Mouse (Mus musculus) embryonic facial prominence, embryonic 14.5 days (tissue): ENCODE measurements around the gene Maml3. TPM values are rescaled to one million over a fixed set of nuclear protein-coding genes. Genes with fewer than 3 reads are reported as not detected.
A peak's percentile ranks its signal among the peaks of the same experiment; 100 is the strongest.

Source experiments
- ATAC-seq: fragments of 200-750 bp; cut with Nextera tagmentation; 2 replicates; pipeline ENCODE4 v1.8.0; 2017; ENCODE audit warnings: low read depth, moderate number of reproducible peaks, moderate TSS enrichment
- DNase-seq: peaks from one replicate; pipeline ENCODE4 v3.0.0-alpha.2; 2015; ENCODE audit warnings: low spot score
- H3K27ac ChIP-seq: fragments of 300-500 bp; sonication (generic); replicated peaks from 2 replicates; pipeline ENCODE4 v1.5.1; 2014; ENCODE audit warnings: low read depth, mild to moderate bottlenecking, low read length, moderate library complexity
- H3K27me3 ChIP-seq: fragments of 300-500 bp; sonication (generic); replicated peaks from 2 replicates; pipeline ENCODE4 v1.6.1; 2014; ENCODE audit warnings: low read length; ENCODE audit not compliant: control insufficient read depth, insufficient read depth
- H3K36me3 ChIP-seq: fragments of 300-500 bp; sonication (generic); 2 replicates; pipeline ENCODE4 v1.6.1; 2014; ENCODE audit warnings: low read length, mixed read lengths; ENCODE audit not compliant: control insufficient read depth, insufficient read depth
- H3K4me1 ChIP-seq: fragments of 300-500 bp; sonication (generic); 2 replicates; pipeline ENCODE4 v1.6.1; 2014; ENCODE audit warnings: antibody characterized with exemption, low read length; ENCODE audit not compliant: control insufficient read depth, insufficient read depth
- H3K4me2 ChIP-seq: fragments of 300-500 bp; sonication (generic); 2 replicates; pipeline ENCODE4 v1.6.1; 2014; ENCODE audit warnings: low read depth, mild to moderate bottlenecking, low read length, moderate library complexity, mixed read lengths
- H3K4me3 ChIP-seq: fragments of 300-500 bp; sonication (generic); 2 replicates; pipeline ENCODE4 v1.5.1; 2014; ENCODE audit warnings: low read depth, mild to moderate bottlenecking, low read length
- H3K9ac ChIP-seq: fragments of 300-500 bp; sonication (generic); 2 replicates; pipeline ENCODE4 v1.6.1; 2014; ENCODE audit warnings: low read depth, mild to moderate bottlenecking, low read length, moderate library complexity, mixed read lengths
- H3K9me3 ChIP-seq: fragments of 300-500 bp; sonication (generic); 2 replicates; pipeline ENCODE4 v1.6.1; 2016; ENCODE audit warnings: low read length; ENCODE audit not compliant: control insufficient read depth
- WGBS: fragments of 180-500 bp; shearing (Covaris S2); extraction: QIAGEN DNeasy Blood & Tissue Kit; methylation state at CpG from one replicate; pipeline ENCODE4 v1.1.7; 2014; 5-methylcytosine and 5-hydroxymethylcytosine counted together
- polyA plus RNA-seq: library from polyadenylated mRNA; unstranded; fragments of >200 nt; fragmentation: Nextera tagmentation; extraction: Ambion mirVana; gene quantifications from 2 replicates; pipeline ENCODE4 v1.2.1, GENCODE M21; 2014

Maml3 gene
- polyA plus RNA-seq, 1 experiment from 2014 or later = 4.8 TPM

GRCm38 (mm10) chr3:51923800-51924199, 181.1 kb downstream of the Maml3 start:
- Histone ChIP-seq H3K9ac (no peak overlapping the region), H3K4me1 (peaks cover 4% of the 10 kb centered on the region; the same call in 1 of the 2 replicates), H3K27me3 (no peaks in the 10 kb centered on the region), H3K27ac (no peak overlapping the region), H3K9me3 (0 out of 2 replicates have a peak, but pooled peaks cover 8% of the 10 kb centered on the region), H3K4me3 (no peak overlapping the region), H3K4me2 (no peak overlapping the region), H3K36me3 (no peaks in the 10 kb centered on the region)
- no peak for ATAC-seq
- DNase-seq = no peak
- 79% methylated on average over 6 of the region's 6 CpGs for WGBS

GRCm38 (mm10) chr3:51916902-51917301, 188.0 kb downstream of the Maml3 start:
- ATAC-seq = no peak
- Histone ChIP-seq H3K4me1 (peaks cover 10% of the 10 kb centered on the region), H3K9ac (no peak overlapping the region), H3K36me3 (no peaks in the 10 kb centered on the region), H3K27me3 (no peaks in the 10 kb centered on the region), H3K27ac (no peak overlapping the region), H3K9me3 (0 out of 2 replicates have a peak, but pooled peaks cover 8% of the 10 kb centered on the region), H3K4me3 (no peak overlapping the region), H3K4me2 (no peak overlapping the region)
- no peak for DNase-seq
- WGBS = 90% methylated on average over 4 of the region's 4 CpGs

DNA sequence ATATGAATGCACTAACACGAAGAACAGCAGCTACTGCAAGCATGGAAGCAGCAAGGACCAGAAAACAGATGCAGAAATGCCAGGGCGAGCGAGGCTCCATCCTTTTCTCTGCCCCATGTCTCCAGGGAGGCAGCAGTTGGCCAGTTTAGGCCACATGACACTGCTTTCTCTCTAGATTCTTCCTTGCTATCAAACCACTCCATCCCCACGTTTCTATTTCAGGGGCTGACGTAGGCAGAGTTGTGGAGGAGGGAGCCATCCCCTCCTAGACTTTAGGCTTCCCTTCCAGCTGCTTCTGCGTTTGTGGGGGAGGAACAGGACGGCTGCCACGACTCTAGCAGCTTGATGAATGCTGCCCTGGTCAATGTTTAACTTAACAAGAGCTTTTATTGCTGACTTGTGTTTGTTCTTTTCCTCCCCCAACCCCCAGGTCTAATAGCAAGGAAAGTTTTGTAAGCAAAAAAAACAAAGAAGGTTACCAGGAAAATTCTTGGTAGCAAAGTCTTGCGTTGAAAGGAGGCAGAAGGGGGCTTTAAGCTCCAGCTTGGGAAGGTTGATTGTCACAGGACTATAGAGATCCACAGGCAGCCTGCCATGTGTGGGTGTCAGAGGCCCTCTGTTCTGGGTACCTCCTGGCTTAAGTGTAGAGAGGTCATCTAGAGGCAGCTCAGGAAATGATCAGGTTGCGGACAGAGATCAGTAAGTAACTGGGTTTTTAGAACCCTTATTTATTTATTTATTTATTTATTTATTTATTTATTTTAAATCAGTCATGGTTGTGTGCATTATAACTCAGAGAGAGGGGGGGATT, 188.6 kb downstream of the Maml3 start:
- Histone ChIP-seq H3K27me3 (no peaks in the 10 kb centered on the region), H3K4me3 (no peak overlapping the region), H3K36me3 (no peaks in the 10 kb centered on the region), H3K9me3 (0 out of 2 replicates have a peak, but pooled peaks cover 8% of the 10 kb centered on the region), H3K27ac (peak overlapping the region; percentile 28; the same call in 1 of the 2 replicates), H3K4me1 (peaks cover 10% of the 10 kb centered on the region), H3K4me2 (no peak overlapping the region), H3K9ac (no peak overlapping the region)
- DNase-seq (peak; percentile 82), ATAC-seq (peak; percentile 78)
- WGBS = 29% methylated on average over 10 of the region's 10 CpGs

- WGBS = 94% methylated on average over 1 of the region's 1 CpGs
- DNase-seq (no peak), ATAC-seq (no peak)
- Histone ChIP-seq H3K27me3 (no peaks in the 10 kb centered on the region), H3K27ac (no peak overlapping the region), H3K9me3 (0 out of 2 replicates have a peak, but pooled peaks cover 7% of the 10 kb centered on the region), H3K36me3 (no peaks in the 10 kb centered on the region), H3K4me1 (peaks cover 10% of the 10 kb centered on the region), H3K9ac (no peak overlapping the region), H3K4me3 (no peak overlapping the region), H3K4me2 (no peak overlapping the region)
Observed at GRCm38 (mm10) chr3:51915415-51915814, 189.5 kb downstream of the Maml3 start.

GRCm38 (mm10) chr3:51914900-51915299, 190.0 kb downstream of the Maml3 start:
- H3K27ac ChIP-seq = no peak overlapping the region
- H3K9ac ChIP-seq = no peak overlapping the region
- no peaks in the 10 kb centered on the region for H3K27me3 ChIP-seq
- H3K4me3 ChIP-seq = no peak overlapping the region
- ATAC-seq (no peak), DNase-seq (no peak)
- no peak overlapping the region for H3K4me2 ChIP-seq
- 0 out of 2 replicates have a peak, but pooled peaks cover 2% of the 10 kb centered on the region for H3K9me3 ChIP-seq
- H3K4me1 ChIP-seq = peaks cover 10% of the 10 kb centered on the region
- no peaks in the 10 kb centered on the region for H3K36me3 ChIP-seq
- WGBS = 82% methylated on average over 4 of the region's 4 CpGs

GRCm38 (mm10) chr3:51913498-51913897, 191.4 kb downstream of the Maml3 start:
- no peaks in the 10 kb centered on the region for H3K27me3 ChIP-seq
- peaks cover 18% of the 10 kb centered on the region for H3K4me1 ChIP-seq
- H3K4me3 ChIP-seq = no peak overlapping the region
- H3K27ac ChIP-seq = no peak overlapping the region
- H3K9me3 ChIP-seq = no peaks in the 10 kb centered on the region
- 90% methylated on average over 8 of the region's 8 CpGs for WGBS
- no peaks in the 10 kb centered on the region for H3K36me3 ChIP-seq
- no peak overlapping the region for H3K4me2 ChIP-seq
- no peak for DNase-seq
- H3K9ac ChIP-seq = no peak overlapping the region
- ATAC-seq = no peak

DNA sequence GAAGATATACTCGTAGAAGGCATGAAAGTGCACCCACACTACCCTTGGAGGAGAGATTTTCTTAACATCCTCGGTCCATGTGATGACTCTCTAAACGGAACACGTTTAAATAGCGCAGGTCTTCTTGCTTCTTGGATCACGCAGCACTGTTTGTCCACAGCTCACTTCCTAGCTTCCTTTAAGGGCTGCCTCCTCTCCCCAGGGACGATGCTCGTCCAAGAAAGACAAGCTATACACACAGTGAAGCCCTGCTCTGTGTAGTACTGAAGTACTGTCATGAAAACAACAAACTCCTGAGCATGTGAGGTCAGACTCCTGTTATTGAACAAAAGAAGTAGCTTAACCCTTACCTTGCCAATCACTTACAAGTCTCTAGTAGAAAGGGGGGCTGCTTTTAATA, 192.7 kb downstream of the Maml3 start:
- ATAC-seq (no peak), DNase-seq (peak; percentile 77)
- no peaks in the 10 kb centered on the region for H3K9me3 ChIP-seq
- 0 out of 2 replicates have a peak overlapping the region, but pooled peaks have one; percentile 15 for H3K27ac ChIP-seq
- no peak overlapping the region for H3K4me2 ChIP-seq
- 46% methylated on average over 8 of the region's 8 CpGs for WGBS
- H3K4me1 ChIP-seq = peaks cover 25% of the 10 kb centered on the region
- no peak overlapping the region for H3K4me3 ChIP-seq
- no peaks in the 10 kb centered on the region for H3K36me3 ChIP-seq
- H3K27me3 ChIP-seq = no peaks in the 10 kb centered on the region
- H3K9ac ChIP-seq = no peak overlapping the region

DNA sequence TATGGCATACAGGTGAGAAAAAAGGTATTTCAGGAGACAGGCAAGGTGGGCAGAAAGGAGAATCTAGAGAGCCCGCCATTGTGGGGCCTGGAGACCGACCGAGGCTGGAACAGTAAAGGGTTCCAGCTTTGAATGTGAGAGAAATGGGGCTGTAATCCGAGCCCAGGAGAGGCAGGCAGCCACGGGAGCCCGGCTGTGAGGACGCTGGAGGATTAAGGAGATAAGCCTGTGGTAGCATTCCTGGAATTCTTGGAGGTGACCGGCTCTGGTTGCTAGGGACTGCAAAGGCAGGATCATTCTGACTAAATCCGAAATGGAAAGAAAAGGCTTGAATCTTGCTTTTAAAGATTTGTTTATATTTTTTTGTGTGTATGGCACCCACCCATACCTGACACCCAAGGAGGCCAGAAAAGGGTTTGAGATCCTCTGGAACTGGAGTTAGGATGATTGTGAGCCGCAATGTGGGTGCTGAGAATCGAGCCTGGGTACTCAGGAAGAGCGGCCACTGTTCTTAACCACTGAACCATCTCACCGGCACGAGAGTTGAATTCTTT, 196.4 kb downstream of the Maml3 start:
- Histone ChIP-seq H3K9me3 (no peaks in the 10 kb centered on the region), H3K27me3 (no peaks in the 10 kb centered on the region), H3K9ac (peak overlapping the region; percentile 30; the same call in 1 of the 2 replicates), H3K36me3 (no peaks in the 10 kb centered on the region), H3K27ac (peak overlapping the region; percentile 34), H3K4me2 (peak overlapping the region; percentile 33), H3K4me3 (no peak overlapping the region), H3K4me1 (peaks cover 22% of the 10 kb centered on the region)
- 20% methylated on average over 14 of the region's 14 CpGs for WGBS
- DNase-seq (peak; percentile 90), ATAC-seq (peak; percentile 85; the same call in 1 of the 2 replicates)
